Mouse (Mus musculus): ENCODE measurements at regions not wholly inside any gene's neighbourhood (a gene's known extent, or its start where the extent isn't known, plus 50 kb on each side); places are given as distances from the start of the nearest gene placed in this dataset.

DNA sequence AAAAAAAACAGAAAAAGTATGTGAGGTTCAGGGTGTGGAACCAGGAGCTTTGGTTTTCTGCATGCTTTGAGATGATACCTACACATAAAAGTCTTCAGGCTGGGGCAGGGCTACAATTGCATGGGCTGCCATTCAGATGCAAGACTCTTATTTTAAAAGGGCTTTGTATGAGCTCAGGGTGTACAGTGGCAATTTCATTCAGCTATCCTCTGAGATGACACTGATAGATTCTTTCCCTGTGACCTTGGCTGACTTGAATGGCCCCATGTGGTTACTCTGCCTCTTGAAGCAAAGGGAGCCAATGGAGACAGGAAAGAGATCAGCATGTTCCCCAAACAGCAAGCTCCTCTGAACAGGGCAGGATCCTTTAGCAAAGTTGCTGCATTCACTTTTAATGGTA is 177.1 kb downstream of the Cmpk2 start:
- peak; percentile 80 for DNase-seq (ENCODE audit: low read depth, low spot score)

DNA sequence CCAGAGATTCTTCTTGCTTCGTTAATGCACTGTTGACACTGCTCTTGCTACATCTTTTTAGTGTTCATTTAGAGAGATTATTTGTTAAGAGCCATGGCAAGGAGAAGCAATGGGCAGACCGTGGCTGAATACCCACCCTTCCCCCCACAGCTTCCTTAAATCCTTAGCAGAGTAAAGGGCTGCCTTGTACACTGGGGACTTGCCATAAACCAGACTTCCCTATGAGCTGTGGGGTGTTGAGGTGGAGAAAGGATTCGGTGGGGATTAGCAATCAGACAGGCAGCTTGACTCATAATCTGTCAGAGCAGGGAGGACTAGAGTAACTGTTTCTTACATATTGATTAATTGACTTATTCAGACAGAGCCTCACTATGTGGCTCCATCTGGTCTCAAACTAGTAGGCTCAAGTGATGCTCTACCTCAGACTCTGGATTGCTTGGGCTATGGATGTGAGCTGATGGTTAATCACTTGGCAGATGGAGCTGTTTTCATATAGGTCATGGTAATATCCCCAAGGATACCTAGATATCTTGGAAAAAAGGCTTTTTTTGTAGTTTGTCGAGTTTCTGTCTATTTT is 166.7 kb downstream of the Cmpk2 start:
- no peak for DNase-seq (ENCODE audit: low read depth, low spot score)

DNA sequence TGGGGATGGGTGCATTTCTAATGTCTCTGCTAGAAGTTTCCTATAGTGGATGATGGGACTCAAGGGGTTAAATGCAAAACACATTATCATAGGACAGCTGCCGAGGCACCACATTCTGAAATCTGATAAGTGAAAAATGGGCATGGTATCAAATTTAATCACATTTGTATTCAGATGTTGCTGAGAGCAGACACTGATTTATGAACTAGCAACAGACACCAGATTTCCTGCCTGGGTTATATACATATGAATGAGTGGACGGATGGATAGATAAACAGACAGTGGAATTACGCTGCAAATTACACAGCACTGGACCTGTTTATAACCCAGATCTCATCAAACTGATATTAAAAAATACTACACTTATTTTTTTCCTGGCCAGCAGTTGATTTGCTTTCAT is 166.2 kb downstream of the Cmpk2 start:
- no peak for DNase-seq (ENCODE audit: low read depth, low spot score)

DNA sequence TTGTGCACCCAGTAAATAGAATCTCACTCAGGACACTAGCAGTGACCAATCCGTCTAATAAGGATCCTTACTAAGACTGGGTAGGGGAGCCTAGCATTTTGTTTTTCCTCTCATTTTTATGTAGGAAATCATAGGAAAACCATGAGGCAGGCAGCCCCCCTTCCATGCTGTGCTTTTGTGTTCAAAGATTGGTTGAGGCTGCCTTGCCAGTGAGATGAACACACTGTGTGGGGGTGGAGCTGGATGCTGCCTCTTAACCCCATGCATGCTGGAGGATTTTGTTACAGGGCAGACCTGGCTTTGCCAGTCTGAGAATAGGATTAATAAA is 162.8 kb downstream of the Cmpk2 start:
- no peak for DNase-seq (ENCODE audit: low read depth, low spot score)

DNA sequence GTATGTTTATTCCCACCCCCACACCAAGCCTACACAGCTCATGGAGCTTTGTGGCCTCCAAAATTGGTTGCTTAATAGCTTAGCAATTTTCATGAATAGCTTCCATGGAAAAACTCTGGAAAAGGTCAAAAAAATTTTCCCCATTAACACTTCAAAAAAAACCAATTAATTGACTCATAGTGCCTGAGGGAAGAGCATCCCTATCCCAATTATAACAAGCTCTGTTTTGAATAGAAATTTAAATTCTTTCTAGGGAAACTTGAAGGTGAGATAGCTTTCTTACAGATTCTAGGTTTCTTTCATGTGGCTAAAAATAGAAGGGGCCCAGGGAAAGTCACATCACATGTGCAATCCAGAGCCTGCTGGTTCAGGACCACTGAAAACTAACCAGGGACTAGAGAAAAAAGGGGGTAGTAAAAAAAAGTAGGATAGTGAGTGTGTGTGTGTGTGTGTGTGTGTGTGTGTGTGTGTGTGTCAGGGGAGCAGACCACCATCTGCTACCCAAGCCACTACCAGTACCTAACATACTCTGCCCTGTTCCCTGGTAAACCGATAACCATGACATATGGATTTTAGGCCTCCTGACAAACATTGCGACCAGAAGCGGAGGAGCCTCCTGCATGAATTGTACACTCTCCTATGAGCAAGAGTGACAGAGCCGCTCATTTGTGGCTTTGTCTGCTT is 162.2 kb downstream of the Cmpk2 start:
- no peak for DNase-seq (ENCODE audit: low read depth, low spot score)

DNA sequence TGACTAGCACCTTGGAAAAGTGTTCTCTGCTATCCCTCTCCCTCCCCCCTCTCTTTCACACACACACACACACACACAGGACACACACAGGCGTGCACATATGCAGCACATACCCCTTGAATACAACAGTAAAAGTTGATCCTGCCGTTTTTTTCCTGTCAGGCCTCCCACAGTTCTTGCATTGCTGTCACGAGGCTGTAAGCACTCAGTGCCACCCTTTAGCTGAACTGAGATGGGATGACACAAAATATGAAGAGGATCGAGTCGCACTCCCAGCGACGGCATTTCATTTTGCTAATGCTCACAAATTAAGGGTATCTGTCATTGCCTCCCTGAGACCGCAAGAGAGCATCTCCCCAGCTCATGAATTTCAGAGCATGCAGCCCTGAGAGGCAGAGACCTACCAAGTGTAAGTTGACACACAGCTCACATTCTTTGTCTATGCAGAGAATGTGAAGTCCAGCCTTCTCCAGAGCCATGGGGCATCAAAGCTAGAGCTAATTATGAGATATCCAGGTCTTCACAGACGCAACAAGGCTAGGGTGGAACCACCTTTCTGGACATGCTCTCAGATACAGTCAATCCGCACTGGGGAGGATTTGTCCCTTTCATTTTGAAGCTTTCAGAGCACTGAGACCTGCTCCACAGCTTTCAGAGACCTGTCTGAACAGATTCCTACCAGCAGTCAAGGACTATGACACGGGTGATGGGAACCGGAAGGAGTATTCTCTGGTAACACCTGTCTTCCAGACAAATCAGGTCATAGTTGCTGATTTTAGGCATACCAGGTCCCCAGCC is 152.3 kb downstream of the Cmpk2 start:
- no peak for DNase-seq (ENCODE audit: low read depth, low spot score)

DNA sequence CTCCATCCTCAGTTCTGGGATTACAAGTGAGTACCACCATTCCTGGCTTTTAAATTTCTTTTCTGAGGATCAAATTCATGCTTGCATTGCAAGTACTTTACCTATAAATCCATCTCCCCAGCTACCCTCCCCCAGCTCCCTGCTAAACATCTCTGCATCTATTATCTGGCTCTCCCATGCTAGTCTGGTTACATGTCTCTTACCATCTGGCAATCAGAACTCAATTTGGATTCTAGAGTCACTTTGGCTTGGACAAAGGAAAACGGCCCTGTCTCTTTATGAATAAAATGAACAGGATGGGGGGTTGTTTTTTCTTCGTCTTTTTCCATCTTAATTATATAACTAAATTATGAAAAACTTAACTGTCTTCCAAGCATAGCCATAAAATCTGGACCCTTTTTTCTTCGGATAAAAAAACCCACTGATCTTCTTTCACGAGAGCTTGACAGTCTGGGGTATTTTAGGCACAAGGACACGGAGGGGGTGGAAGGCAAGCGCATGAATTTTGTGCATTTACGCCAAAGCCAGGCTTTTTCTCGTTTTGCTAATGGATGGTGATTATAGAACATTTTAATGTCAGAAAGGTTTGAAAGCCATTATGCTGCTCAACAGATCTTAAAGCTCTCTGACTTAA is 151.6 kb downstream of the Cmpk2 start:
- no peak for DNase-seq (ENCODE audit: low read depth, low spot score)

DNA sequence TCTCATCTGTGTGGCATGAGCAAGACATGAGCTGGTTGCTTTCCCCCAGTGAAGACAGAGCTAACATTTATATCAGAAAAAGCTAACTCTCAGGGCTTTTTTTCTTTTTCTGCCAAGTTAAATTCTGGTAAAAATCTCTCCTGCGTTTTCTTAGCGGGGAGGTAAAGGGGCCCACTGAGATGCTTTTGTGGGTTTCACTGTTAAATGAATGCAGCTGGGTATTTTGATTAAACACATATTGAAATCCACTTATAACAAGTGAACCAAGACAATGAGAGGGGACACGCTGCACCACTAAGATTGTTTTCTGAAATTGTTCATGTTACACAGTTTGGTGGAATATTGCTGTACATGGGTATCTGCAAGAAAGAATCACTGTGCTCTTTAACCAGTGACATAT is 149.0 kb downstream of the Cmpk2 start:
- no peak for DNase-seq (ENCODE audit: low read depth, low spot score)

DNA sequence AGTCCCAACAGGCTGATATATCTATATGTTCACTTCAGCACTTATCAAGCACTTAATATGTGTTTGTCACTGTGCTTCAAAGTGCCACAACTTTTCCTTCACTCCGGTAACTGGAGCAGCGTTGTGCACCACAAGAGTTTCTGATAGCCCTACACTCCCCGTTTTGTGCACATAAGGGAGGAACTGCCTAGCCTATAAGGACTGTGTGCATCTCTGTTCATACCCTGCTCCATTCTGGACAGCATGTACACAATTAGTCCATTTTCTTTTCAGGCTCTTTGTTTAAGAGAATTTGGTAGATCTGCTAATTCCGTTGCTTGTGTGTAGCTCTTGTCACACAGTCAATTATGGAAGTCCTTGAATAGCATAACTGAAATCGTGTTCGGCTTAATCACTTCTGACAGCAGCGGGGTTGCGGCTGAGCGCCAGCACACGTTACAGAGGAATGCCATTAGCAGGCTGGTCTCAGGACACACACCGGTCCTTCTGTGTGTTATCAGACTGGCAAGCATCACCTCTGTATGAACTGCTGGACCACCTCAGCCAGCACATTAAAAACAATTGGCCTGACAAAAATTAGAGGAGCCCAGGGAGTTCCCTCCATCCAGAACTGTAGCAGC is 144.2 kb downstream of the Cmpk2 start:
- no peak for DNase-seq (ENCODE audit: low read depth, low spot score)

DNA sequence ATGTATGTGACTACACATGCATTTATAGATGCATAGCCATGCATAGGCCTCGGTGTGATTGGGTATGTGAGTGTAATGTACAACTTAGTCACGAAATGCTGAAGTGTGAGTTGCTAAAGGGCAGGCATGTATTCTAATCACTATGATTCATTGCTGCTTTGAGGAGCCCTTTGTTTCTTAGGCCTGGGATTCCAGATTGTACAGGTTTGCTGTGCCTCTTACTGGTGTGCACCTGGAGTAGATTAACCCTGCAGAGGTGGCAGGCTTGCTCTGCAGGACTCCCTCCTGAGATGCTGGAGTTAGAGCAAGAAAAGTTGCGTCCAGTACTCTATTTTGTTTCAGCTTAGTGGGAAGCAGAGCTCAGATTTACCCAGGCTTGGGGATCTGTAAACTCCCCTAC is 141.1 kb downstream of the Cmpk2 start:
- DNase-seq (ENCODE audit: low read depth, low spot score), result peak; percentile 14

DNA sequence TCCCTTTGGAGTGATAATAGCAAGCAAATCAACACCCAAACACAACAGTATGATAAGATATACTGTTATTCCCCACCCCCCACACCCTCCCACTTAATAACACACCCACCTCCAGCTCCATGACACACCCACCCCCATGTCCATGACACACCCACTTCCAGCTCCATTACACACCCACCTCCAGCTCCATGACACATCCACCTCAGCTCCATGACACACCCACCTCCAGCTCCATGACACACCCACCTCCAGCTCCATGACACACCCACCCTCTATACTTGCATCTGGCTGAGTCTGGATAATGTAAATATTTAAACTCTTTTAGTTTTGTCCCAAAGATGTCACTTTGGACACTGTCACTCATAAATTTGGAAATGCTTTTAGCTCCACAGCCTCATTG is 129.5 kb downstream of the Cmpk2 start:
- DNase-seq (ENCODE audit: low read depth, low spot score), result peak; percentile 40

DNA sequence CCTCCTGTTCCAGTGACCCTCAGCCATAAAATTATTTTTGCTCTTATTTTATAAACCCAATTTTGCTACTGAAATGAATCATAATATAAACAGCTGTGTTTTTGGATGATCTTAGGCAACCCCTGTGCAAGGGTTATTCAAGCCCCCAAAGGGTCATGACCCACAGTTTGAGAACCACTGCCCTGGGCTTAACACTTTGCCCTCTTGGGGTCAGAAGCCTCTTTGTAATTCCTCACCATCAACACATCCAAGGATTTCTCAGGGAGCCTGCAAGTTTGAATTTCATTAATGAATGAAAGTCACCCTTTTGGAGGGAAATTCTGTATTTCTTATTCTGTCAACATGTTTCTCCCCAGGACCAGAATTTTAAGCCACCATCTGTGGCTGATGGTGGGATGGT is 123.1 kb downstream of the Cmpk2 start:
- DNase-seq (ENCODE audit: low read depth, low spot score), result no peak

DNA sequence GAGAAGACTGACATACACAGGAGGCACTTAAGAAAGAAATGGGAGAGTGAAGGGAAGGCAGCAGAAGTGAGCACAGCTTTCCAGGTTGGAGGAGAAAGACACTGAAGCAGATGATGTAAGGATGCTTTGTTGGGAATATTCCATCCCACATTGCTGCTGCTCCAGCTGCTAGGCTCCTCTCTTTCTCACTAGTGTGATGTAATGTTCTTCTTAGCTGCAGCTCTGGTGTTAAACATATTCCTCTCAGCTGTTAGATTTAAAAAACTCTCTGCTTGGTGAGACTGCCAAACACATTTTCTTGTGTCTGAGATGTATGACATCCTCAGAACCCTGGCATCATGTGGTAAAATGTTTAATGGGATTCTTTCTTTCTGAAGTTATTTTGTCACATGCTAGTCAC is 120.1 kb downstream of the Cmpk2 start:
- no peak for DNase-seq (ENCODE audit: low read depth, low spot score)

DNA sequence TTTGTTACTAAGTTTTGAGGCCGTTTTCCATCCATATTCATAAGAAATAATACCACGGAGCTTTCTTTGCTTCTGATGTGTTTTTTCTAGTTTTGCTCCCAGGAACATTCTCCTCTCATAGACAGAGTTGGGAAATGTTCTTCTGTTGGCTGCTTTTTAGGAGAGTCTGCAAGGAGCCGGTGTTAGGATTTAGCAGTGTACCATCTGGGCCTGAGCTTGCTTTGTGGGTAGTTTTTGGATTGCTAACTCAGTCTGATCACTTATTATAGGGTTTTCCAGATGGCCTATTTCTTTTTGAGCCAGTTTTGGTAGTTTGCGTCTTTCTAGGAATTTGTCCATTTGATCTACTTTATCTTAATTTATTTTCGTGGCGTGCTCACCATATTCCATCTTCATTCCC is 108.4 kb downstream of the Cmpk2 start:
- no peak for DNase-seq (ENCODE audit: low read depth, low spot score)

DNA sequence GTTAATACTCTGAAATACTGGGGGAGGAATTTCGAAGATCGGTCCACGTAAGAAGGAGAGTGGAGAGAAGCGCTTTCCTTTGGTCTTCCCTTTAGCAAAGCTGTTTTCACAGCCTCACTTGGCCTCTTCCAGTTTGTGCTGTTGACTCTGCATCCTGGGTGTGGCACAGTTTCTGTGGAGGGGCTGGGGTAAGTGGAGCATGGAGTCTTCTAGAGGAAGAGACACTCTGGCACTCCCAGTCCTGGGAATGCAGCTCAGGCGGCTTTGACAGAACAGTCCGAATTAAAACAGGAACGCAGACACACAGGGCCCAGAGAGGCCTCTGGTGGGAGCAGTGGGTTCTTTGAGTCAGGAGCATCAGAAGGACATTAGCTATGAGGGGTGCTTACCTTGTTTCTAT is 102.6 kb downstream of the Cmpk2 start:
- peak; percentile 64 for DNase-seq (ENCODE audit: low read depth, low spot score)

DNA sequence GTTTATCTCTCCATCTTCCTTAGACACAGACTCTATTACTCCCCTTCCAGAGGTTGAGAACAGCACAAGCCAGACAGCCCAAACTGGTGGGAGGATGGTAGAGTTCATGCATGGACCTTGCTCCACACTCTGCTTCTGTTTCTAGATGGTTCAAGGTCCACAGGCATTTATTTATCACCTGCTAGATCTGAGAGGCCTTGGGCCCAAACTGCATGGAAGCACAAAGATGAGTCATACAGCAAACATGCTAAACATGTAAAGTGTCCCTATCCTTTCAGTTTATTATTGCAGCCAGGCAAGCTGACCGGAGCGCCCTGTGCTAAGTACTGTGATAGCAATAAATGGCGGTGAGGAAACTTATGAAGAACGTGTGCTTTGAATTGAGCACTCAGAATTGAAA is 98.4 kb downstream of the Cmpk2 start:
- DNase-seq (ENCODE audit: low read depth, low spot score), result no peak

DNA sequence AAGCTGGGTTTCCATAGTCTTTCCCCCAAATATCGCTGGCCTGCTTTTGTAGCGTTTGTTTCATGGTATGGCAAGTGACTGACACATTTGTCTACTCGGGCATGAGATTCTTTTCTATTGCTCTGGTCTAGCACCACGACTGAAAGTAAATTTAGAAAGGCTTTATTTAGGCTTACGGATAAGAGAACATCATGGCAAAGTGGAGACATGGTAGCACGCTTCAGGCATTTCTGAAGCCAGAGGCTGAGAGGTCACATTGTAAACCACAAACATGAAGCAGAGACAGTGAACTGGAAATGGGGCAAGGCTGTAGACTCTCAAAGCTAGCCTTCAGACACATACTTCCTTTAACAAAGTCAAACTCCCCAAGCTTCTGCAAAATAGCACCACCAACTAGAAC is 93.9 kb downstream of the Cmpk2 start:
- no peak for DNase-seq (ENCODE audit: low read depth, low spot score)

DNA sequence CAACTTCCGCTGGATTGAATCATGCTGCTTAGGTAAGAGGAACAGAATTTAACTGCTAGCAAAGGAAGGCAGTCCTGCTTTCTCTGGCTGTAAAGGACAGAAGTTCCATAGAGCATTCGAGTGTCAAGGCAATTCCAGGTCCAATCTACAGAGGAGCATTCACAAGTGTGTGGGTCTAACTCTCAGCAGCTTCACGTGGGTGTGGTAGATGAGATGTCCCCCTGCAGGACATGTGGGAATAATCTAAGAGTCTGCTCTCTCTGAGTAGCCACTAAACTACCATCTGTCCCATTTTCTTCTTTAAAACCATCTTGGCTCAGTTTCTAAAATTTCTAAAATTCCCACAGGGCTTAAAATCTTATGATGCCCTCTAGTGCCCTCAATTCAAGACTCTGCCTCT is 90.6 kb downstream of the Cmpk2 start:
- DNase-seq (ENCODE audit: low read depth, low spot score), result no peak

DNA sequence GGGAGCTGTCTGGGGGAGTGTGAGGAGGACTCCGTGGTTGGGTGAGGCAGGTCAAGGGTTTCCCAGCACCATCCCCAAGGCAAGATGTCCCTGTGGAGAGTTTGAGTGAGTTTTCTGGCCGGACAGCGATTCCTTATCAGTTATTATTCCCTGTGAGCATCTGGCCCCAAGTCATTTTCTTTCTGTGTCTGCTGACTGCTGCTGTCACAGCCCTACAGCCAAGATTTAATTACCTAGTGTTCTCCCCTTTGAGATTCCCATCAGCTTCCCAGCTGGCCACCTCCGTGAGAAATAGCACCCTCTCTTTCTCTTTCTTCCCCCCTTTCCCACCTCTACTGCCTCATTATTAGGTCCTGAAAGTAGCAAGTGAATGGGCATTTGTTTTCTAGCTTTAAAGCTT is 88.4 kb downstream of the Cmpk2 start:
- no peak for DNase-seq (ENCODE audit: low read depth, low spot score)

DNA sequence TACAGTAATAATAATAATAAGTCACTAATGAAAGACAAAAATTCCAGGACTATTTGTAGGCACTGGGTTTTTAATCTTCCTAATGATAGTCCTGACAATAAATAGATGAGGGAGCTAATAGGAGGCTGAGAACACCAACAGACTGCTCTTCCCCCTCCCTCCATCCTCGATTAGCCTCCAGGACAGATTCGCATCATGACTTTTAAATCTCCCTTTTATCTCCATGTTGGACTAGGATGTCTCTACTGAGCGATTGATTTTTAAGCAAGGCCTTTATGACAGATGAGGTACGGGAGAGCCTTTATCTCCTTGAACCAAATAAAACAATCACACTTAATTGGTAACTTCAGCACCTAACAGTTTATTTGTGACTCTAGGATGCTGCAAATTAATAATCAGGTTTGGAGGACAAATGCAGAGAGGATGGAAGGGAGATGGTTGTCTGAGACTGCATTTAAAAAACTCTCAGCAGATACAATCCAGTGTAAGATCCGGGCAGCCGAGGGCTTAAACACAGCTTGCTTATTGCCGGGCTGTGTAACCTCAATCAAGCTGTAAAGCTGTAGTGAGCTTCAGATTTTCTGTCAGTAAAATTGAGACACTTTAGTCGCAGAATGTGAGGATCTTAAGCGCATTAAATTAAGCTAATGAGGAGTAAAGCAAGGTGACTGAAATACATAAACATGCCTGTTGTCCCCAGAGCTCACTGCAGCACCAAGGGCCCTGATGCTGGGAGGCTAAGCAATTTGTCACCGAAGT is 82.3 kb downstream of the Cmpk2 start:
- DNase-seq (ENCODE audit: low read depth, low spot score), result no peak

DNA sequence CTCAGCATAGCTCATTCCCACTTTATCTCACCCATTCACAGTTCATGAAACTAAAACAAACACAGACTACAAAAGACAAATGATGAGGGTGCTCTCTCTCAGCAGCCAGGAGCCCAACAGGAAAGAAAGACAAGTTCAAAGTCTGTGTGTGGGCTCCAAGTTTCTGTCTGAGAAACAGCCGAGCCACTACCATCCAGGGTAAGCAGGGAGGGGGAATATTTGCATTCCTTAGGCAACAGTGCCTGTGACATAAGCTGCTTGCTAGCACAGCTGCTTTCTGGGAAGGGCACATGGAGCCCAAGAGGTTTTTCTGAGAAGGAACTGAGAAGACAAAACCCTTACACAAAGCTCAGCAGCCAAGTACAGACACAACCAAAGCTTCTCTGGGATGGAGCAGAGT is 78.5 kb downstream of the Cmpk2 start:
- no peak for DNase-seq (ENCODE audit: low read depth, low spot score)

DNA sequence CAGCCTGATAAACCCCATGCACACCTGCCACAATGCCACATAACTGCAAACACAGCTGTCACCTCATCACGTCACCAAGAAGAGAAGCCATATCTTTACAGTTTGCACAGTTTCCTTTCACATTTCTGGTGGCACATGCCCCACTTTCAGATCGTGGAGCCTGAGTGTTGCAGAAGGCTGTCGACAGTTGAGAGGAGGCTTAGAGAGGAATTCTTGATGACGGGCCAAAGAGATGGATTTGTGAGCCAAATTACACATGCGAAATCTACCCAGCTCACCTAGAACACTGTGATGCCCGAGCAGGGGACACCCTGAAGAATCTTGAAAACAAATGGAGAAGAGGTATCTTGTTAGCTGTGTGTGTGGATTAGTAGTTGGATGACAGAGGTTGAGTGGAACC is 77.4 kb downstream of the Cmpk2 start:
- DNase-seq (ENCODE audit: low read depth, low spot score), result no peak

Data from ZHBTc4 (cell line).